In the genomic region with DNA sequence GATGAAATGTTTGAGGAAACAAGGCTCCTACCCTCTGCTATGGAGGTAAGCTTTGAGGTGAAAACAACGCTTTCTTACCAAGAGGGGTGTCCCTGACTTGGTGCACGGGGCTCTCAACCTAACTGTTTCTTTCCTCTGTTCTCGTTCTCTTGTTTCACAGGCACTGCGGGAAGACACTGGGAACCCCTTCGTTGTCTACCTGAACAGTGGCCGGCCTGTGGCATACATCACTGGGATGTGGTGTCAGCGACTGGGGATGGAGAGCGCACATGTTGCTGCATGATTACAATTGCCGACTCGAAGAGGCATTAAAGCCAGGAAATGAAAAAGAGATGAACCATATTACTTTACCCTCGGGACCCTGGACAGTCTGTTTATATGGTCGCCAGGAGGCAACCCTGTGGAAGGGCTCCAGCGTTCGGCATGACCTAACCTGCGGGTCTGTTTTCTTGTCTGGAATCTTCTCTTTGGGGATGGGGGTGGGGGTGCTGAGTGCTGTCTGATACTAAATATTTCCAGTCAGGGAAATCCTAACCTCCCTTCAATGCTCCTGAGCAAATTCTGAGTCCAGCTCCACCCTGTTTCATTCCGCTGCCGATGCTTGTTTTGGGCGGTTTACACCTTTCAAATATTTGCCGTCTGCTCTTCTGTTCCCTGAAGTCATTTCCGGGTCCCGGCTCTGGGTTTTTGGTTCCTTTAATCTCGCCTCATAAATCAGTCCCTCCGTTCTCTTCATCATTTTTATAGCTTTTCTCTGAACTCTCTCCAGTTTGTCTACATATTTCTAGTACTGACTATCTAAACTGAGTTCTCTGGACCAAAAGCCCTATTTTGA, we compare ENCODE assay signal across 21 mouse cellular contexts.
DNase-seq lines count a peak whose midpoint lies in the region; ATAC-seq and TF ChIP-seq lines count a peak whose summit lies in the region.
"Had no signal": no experiment of that assay in that cellular context is flagged by ENCODE, and none has a peak within 500 bp of the region (broad histone marks: within the 10 kb centered on the region; RNA-seq: fewer than 3 reads in every experiment).

No protein-coding gene starts in this region.

- H3K9me3 ChIP-seq in kidney, embryonic 14.5 days (ENCODE audit: control insufficient read depth, low read length), result peaks cover 10% of the 10 kb centered on the region; the same call in 1 of the 2 replicates
- no peaks in the 10 kb centered on the region for H3K9me3 ChIP-seq in lung, postnatal 0 days (ENCODE audit: low read length)
- H3K9me3 ChIP-seq in limb, embryonic 10.5 days (replicated peaks), result no peaks in the 10 kb centered on the region
- H3K9me3 ChIP-seq in limb, embryonic 15.5 days, result no peaks in the 10 kb centered on the region
- H3K9me3 ChIP-seq: embryonic facial prominence, embryonic 10.5 days; heart, embryonic 13.5 days; neural tube, embryonic 15.5 days had no signal

- no peak for TF ChIP-seq EP300 in lung, postnatal 0 days (IDR thresholded peaks at IDR 0.05)

- H3K27ac ChIP-seq in kidney, embryonic 14.5 days (ENCODE audit: low read depth, low read length), result no peak overlapping the region
- no peak overlapping the region for H3K27ac ChIP-seq in lung, postnatal 0 days (ENCODE audit: low read length)
- H3K27ac ChIP-seq in limb, embryonic 10.5 days, result peak overlapping the region; percentile 80
- peak overlapping the region; percentile 57; the same call in 1 of the 2 replicates for H3K27ac ChIP-seq in limb, embryonic 15.5 days
- H3K27ac ChIP-seq: embryonic facial prominence, embryonic 10.5 days; heart, adult 2 months; heart, embryonic 13.5 days; hindbrain, postnatal 0 days; midbrain, embryonic 10.5 days; neural tube, embryonic 15.5 days had no signal

- no peak overlapping the region for H3K4me3 ChIP-seq in kidney, embryonic 14.5 days (ENCODE audit: low read length)
- no peak overlapping the region for H3K4me3 ChIP-seq in lung, postnatal 0 days (ENCODE audit: low read depth, low read length)
- H3K4me3 ChIP-seq in limb, embryonic 10.5 days, result peak overlapping the region; percentile 21; the same call in 1 of the 2 replicates
- H3K4me3 ChIP-seq in limb, embryonic 15.5 days, result no peak overlapping the region
- H3K4me3 ChIP-seq: embryonic facial prominence, embryonic 10.5 days; heart, adult 2 months; heart, embryonic 13.5 days; midbrain, embryonic 10.5 days; neural tube, embryonic 15.5 days had no signal

- peak; percentile 54 for ATAC-seq in kidney, embryonic 14.5 days (ENCODE audit: low FRiP score, low TSS enrichment)
- no peak for ATAC-seq in lung, postnatal 0 days
- ATAC-seq in limb, embryonic 15.5 days (ENCODE audit: insufficient number of reproducible peaks, low FRiP score, low TSS enrichment, low read depth), result no peak
- ATAC-seq: CD4-positive, CD25-positive, alpha-beta regulatory T cell, adult 4 months; forebrain, embryonic 16.5 days; hindbrain, postnatal 0 days had no signal

- H3K36me3 ChIP-seq in kidney, embryonic 14.5 days (ENCODE audit: control insufficient read depth, insufficient read depth, low read length), result no peaks in the 10 kb centered on the region
- H3K36me3 ChIP-seq in lung, postnatal 0 days (ENCODE audit: insufficient read depth, low read length), result no peaks in the 10 kb centered on the region
- H3K36me3 ChIP-seq in limb, embryonic 10.5 days, result no peaks in the 10 kb centered on the region
- H3K36me3 ChIP-seq in limb, embryonic 15.5 days, result no peaks in the 10 kb centered on the region
- H3K36me3 ChIP-seq: embryonic facial prominence, embryonic 10.5 days; heart, embryonic 13.5 days; midbrain, embryonic 10.5 days; neural tube, embryonic 15.5 days had no signal

- H3K9ac ChIP-seq in kidney, embryonic 14.5 days (ENCODE audit: low read depth, low read length), result no peak overlapping the region
- H3K9ac ChIP-seq in lung, postnatal 0 days (replicated peaks; ENCODE audit: low read depth), result no peak overlapping the region
- H3K9ac ChIP-seq in limb, embryonic 15.5 days, result no peak overlapping the region
- H3K9ac ChIP-seq: heart, embryonic 13.5 days; neural tube, embryonic 15.5 days had no signal

- DNase-seq in kidney, postnatal 36 days, result no peak
- peak; percentile 74 for DNase-seq in lung, postnatal 0 days (ENCODE audit: low spot score)
- no peak for DNase-seq in lung, postnatal 10 days
- DNase-seq in limb, embryonic 10.5 days (ENCODE audit: low spot score), result peak; percentile 40
- no peak for DNase-seq in layer of hippocampus, adult 9-11 months
- DNase-seq: adrenal gland, postnatal 36 days; cerebellum, postnatal 10 days; gastrocnemius, postnatal 25 days; heart, adult 2 months; heart, postnatal 14 days; right cerebral cortex, adult 18-20 months; right cerebral cortex, postnatal 4 days had no signal

- WGBS in kidney, embryonic 14.5 days, result 27% methylated on average over 23 of the region's 23 CpGs
- 52% methylated on average over 23 of the region's 23 CpGs for WGBS in lung, postnatal 0 days
- WGBS in limb, embryonic 10.5 days, result 54% methylated on average over 23 of the region's 23 CpGs
- WGBS in limb, embryonic 15.5 days, result 26% methylated on average over 23 of the region's 23 CpGs

- peaks cover 12% of the 10 kb centered on the region for H3K4me1 ChIP-seq in kidney, embryonic 14.5 days (ENCODE audit: control insufficient read depth, insufficient read depth, low read length)
- H3K4me1 ChIP-seq in lung, postnatal 0 days (ENCODE audit: insufficient read depth, low read depth, low read length), result no peaks in the 10 kb centered on the region; the same call in 1 of the 2 replicates
- H3K4me1 ChIP-seq in limb, embryonic 10.5 days, result peaks cover 28% of the 10 kb centered on the region
- H3K4me1 ChIP-seq in limb, embryonic 15.5 days, result peaks cover 17% of the 10 kb centered on the region

- H3K27me3 ChIP-seq in kidney, embryonic 14.5 days (ENCODE audit: control insufficient read depth, insufficient read depth, low read length), result 0 out of 2 replicates have a peak, but pooled peaks cover 4% of the 10 kb centered on the region
- H3K27me3 ChIP-seq in lung, postnatal 0 days (replicated peaks; ENCODE audit: insufficient read depth, low read length), result no peaks in the 10 kb centered on the region
- H3K27me3 ChIP-seq in limb, embryonic 10.5 days (ENCODE audit: low read depth, poor library complexity, severe bottlenecking), result no peaks in the 10 kb centered on the region
- no peaks in the 10 kb centered on the region for H3K27me3 ChIP-seq in limb, embryonic 15.5 days
- H3K27me3 ChIP-seq: heart, embryonic 13.5 days; neural tube, embryonic 15.5 days had no signal

- no peak for TF ChIP-seq CTCF in lung, postnatal 0 days (IDR thresholded peaks at IDR 0.05)

- peak overlapping the region; percentile 11; the same call in 1 of the 2 replicates for H3K4me2 ChIP-seq in kidney, embryonic 14.5 days (replicated peaks; ENCODE audit: low read depth, low read length)
- H3K4me2 ChIP-seq in lung, postnatal 0 days (replicated peaks; ENCODE audit: low read depth, low read length), result no peak overlapping the region
- H3K4me2 ChIP-seq in limb, embryonic 15.5 days, result peak overlapping the region; percentile 17
- H3K4me2 ChIP-seq: heart, embryonic 13.5 days; neural tube, embryonic 15.5 days had no signal

Comparison
In these comparisons a context has a peak if more than half of its experiments do, and no peak if none do; other contexts are left out.
1. DNase-seq: peak in lung, postnatal 0 days (single experiment) and limb, embryonic 10.5 days (single experiment); none in kidney, postnatal 36 days (0 of 2), lung, postnatal 10 days (single experiment) and layer of hippocampus, adult 9-11 months (single experiment).
2. H3K27ac ChIP-seq: peak in limb, embryonic 10.5 days (single experiment) and limb, embryonic 15.5 days (single experiment); none in kidney, embryonic 14.5 days (single experiment) and lung, postnatal 0 days (single experiment).